13 mouse cellular contexts compared by ENCODE assay signal in genomic region chr4:140406913-140407312, GRCm38 (mm10).
DNase-seq lines count a peak whose midpoint lies in the region; ATAC-seq and TF ChIP-seq lines count a peak whose summit lies in the region.
"Had no signal": no experiment of that assay in that cellular context is flagged by ENCODE, and none has a peak within 500 bp of the region (broad histone marks: within the 10 kb centered on the region; RNA-seq: fewer than 3 reads in every experiment).

No protein-coding gene starts in this region.

- H3K79me2 ChIP-seq in heart, adult 2 months (replicated peaks; ENCODE audit: control insufficient read depth, insufficient read depth, low read length), result no peaks in the 10 kb centered on the region

- no peak for TF ChIP-seq EP300 in heart, adult 2 months (IDR thresholded peaks at IDR 0.05; ENCODE audit: insufficient read depth, low read depth, low read length)

- no peak for DNase-seq in hindbrain, embryonic 10.5 days (ENCODE audit: low spot score)
- DNase-seq in ES-E14 (ENCODE audit: low read depth, low spot score), result peak; percentile 63
- DNase-seq in heart, adult 2 months, result no peak
- no peak for DNase-seq in gastrocnemius, postnatal 4 days (ENCODE audit: low spot score in 2 of 2)
- DNase-seq: thymus, postnatal 36 days had no signal

- ATAC-seq in hindbrain, embryonic 16.5 days, result no peak
- no peak for ATAC-seq in hindbrain, embryonic 12.5 days (ENCODE audit: low FRiP score)
- no peak; the same call in 1 of the 2 replicates for ATAC-seq in neural tube, embryonic 13.5 days (ENCODE audit: low read depth)
- ATAC-seq: intestine, embryonic 16.5 days had no signal

- no peak for TF ChIP-seq POLR2A in heart, adult 2 months (IDR thresholded peaks at IDR 0.05; ENCODE audit: insufficient read depth, low read depth, low read length)

- H3K9me3 ChIP-seq in hindbrain, embryonic 10.5 days, result no peaks in the 10 kb centered on the region
- H3K9me3 ChIP-seq in hindbrain, embryonic 16.5 days (ENCODE audit: control insufficient read depth, low read length), result no peaks in the 10 kb centered on the region
- H3K9me3 ChIP-seq in ES-E14 (ENCODE audit: control insufficient read depth, insufficient read depth, low read depth, low read length), result no peaks in the 10 kb centered on the region
- H3K9me3 ChIP-seq in hindbrain, embryonic 12.5 days (replicated peaks), result no peaks in the 10 kb centered on the region
- no peaks in the 10 kb centered on the region for H3K9me3 ChIP-seq in neural tube, embryonic 13.5 days
- H3K9me3 ChIP-seq: heart, embryonic 12.5 days; liver, embryonic 12.5 days had no signal

- no peaks in the 10 kb centered on the region for H3K36me3 ChIP-seq in hindbrain, embryonic 10.5 days
- H3K36me3 ChIP-seq in hindbrain, embryonic 16.5 days (ENCODE audit: control insufficient read depth, insufficient read depth, low read length), result no peaks in the 10 kb centered on the region
- H3K36me3 ChIP-seq in ES-E14 (ENCODE audit: control insufficient read depth, insufficient read depth, low read length, poor library complexity, severe bottlenecking), result no peaks in the 10 kb centered on the region
- no peaks in the 10 kb centered on the region for H3K36me3 ChIP-seq in hindbrain, embryonic 12.5 days
- no peaks in the 10 kb centered on the region for H3K36me3 ChIP-seq in neural tube, embryonic 13.5 days
- H3K36me3 ChIP-seq in heart, adult 2 months (ENCODE audit: control insufficient read depth, insufficient read depth, low read length), result no peaks in the 10 kb centered on the region
- H3K36me3 ChIP-seq: heart, embryonic 12.5 days; liver, embryonic 12.5 days had no signal

- 81% methylated on average over 4 of the region's 4 CpGs for WGBS in hindbrain, embryonic 10.5 days
- 85% methylated on average over 4 of the region's 4 CpGs for WGBS in hindbrain, embryonic 16.5 days
- 82% methylated on average over 4 of the region's 4 CpGs for WGBS in hindbrain, embryonic 12.5 days
- 84% methylated on average over 4 of the region's 4 CpGs for WGBS in neural tube, embryonic 13.5 days
- WGBS in heart, adult 2 months, result 68% methylated on average over 4 of the region's 4 CpGs

- H3K4me1 ChIP-seq in hindbrain, embryonic 10.5 days (replicated peaks), result peaks cover 19% of the 10 kb centered on the region
- H3K4me1 ChIP-seq in hindbrain, embryonic 16.5 days (ENCODE audit: control insufficient read depth, insufficient read depth, low read depth, low read length), result no peaks in the 10 kb centered on the region
- peaks cover 4 to 17% of the 10 kb centered on the region in 2 experiments for H3K4me1 ChIP-seq in ES-E14 (ENCODE audit: control insufficient read depth in 2 of 2, insufficient read depth in 2 of 2, low read length in 2 of 2, poor library complexity in 1 of 2)
- peaks cover 19% of the 10 kb centered on the region for H3K4me1 ChIP-seq in hindbrain, embryonic 12.5 days
- peaks cover 19% of the 10 kb centered on the region for H3K4me1 ChIP-seq in neural tube, embryonic 13.5 days (replicated peaks)
- H3K4me1 ChIP-seq in heart, adult 2 months (ENCODE audit: control insufficient read depth, insufficient read depth, low read length), result no peaks in the 10 kb centered on the region
- H3K4me1 ChIP-seq: liver, embryonic 12.5 days had no signal

- intact Hi-C loops in heart, adult 2 months (cut with DNase I), result no loop called here

- H3K4me2 ChIP-seq in hindbrain, embryonic 16.5 days (ENCODE audit: low read length), result no peak overlapping the region
- no peak overlapping the region for H3K4me2 ChIP-seq in hindbrain, embryonic 12.5 days (replicated peaks)
- H3K4me2 ChIP-seq in neural tube, embryonic 13.5 days, result no peak overlapping the region
- H3K4me2 ChIP-seq: heart, embryonic 12.5 days; liver, embryonic 12.5 days; lung, embryonic 14.5 days had no signal

- peak overlapping the region; percentile 86 for H3K27ac ChIP-seq in hindbrain, embryonic 10.5 days
- H3K27ac ChIP-seq in hindbrain, embryonic 16.5 days (ENCODE audit: low read depth, low read length), result no peak overlapping the region
- peak overlapping the region; percentile 99 for H3K27ac ChIP-seq in ES-E14 (ENCODE audit: insufficient read depth, low read depth, low read length, poor library complexity, severe bottlenecking)
- H3K27ac ChIP-seq in hindbrain, embryonic 12.5 days, result peak overlapping the region; percentile 81
- peak overlapping the region; percentile 72 for H3K27ac ChIP-seq in neural tube, embryonic 13.5 days (replicated peaks)
- H3K27ac ChIP-seq in heart, adult 2 months, result no peak overlapping the region
- H3K27ac ChIP-seq: liver, embryonic 12.5 days; macrophage had no signal

- in situ Hi-C loops in ES-E14 (cut with MboI; ENCODE audit: low sequenced_read_pairs in 2 of 2, unreplicated experiment in 2 of 2), result no loop called here

- no peak overlapping the region; the same call in 1 of the 2 replicates for H3K9ac ChIP-seq in hindbrain, embryonic 16.5 days (ENCODE audit: low read depth, low read length)
- H3K9ac ChIP-seq in ES-E14 (ENCODE audit: insufficient read depth, low read depth, low read length, poor library complexity, severe bottlenecking), result no peak overlapping the region; the same call in 1 of the 2 replicates
- no peak overlapping the region for H3K9ac ChIP-seq in hindbrain, embryonic 12.5 days
- peak overlapping the region; percentile 32; the same call in 1 of the 2 replicates for H3K9ac ChIP-seq in neural tube, embryonic 13.5 days
- H3K9ac ChIP-seq in heart, adult 2 months (ENCODE audit: low read depth, low read length), result no peak overlapping the region
- H3K9ac ChIP-seq: heart, embryonic 12.5 days; liver, embryonic 12.5 days; lung, embryonic 14.5 days had no signal

- no peaks in the 10 kb centered on the region for H3K27me3 ChIP-seq in hindbrain, embryonic 10.5 days (ENCODE audit: insufficient read depth, poor library complexity, severe bottlenecking)
- no peaks in the 10 kb centered on the region for H3K27me3 ChIP-seq in hindbrain, embryonic 16.5 days (replicated peaks; ENCODE audit: control insufficient read depth, insufficient read depth, low read length)
- H3K27me3 ChIP-seq in hindbrain, embryonic 12.5 days, result no peaks in the 10 kb centered on the region
- H3K27me3 ChIP-seq in neural tube, embryonic 13.5 days, result no peaks in the 10 kb centered on the region
- H3K27me3 ChIP-seq in heart, adult 2 months (ENCODE audit: control insufficient read depth, insufficient read depth, low read length), result no peaks in the 10 kb centered on the region; the same call in 1 of the 2 replicates
- H3K27me3 ChIP-seq: heart, embryonic 12.5 days; liver, embryonic 12.5 days had no signal

- H3K4me3 ChIP-seq in hindbrain, embryonic 10.5 days, result 0 out of 2 replicates have a peak overlapping the region, but pooled peaks have one; percentile 10
- no peak overlapping the region for H3K4me3 ChIP-seq in hindbrain, embryonic 16.5 days (ENCODE audit: low read length)
- H3K4me3 ChIP-seq in ES-E14 (ENCODE audit: insufficient read depth in 1 of 2, low read depth in 1 of 2, low read length in 2 of 2, poor library complexity in 1 of 2, severe bottlenecking in 1 of 2), result peak overlapping the region; percentile 32 to 48
- H3K4me3 ChIP-seq in hindbrain, embryonic 12.5 days, result no peak overlapping the region
- no peak overlapping the region for H3K4me3 ChIP-seq in neural tube, embryonic 13.5 days
- H3K4me3 ChIP-seq in heart, adult 2 months, result no peak overlapping the region
- H3K4me3 ChIP-seq: heart, embryonic 12.5 days; liver, embryonic 12.5 days had no signal

- no peak for TF ChIP-seq CTCF in heart, adult 2 months (IDR thresholded peaks at IDR 0.05)

TF ChIP-seq in ES-E14, 5 proteins besides CTCF, POLR2A, EP300 and RAD21:
- TF ChIP-seq MAFK (IDR thresholded peaks at IDR 0.05; ENCODE audit: insufficient read depth, low read depth, low read length), result no peak
- TF ChIP-seq HCFC1 (IDR thresholded peaks at IDR 0.05; ENCODE audit: borderline replicate concordance, insufficient read depth, low read length), result no peak
TF ChIP-seq in ES-E14: peak in this region for 0.

Comparison
In these comparisons a context has a peak if more than half of its experiments do, and no peak if none do; other contexts are left out.
1. H3K27ac ChIP-seq: peak in hindbrain, embryonic 10.5 days (single experiment), ES-E14 (single experiment), hindbrain, embryonic 12.5 days (single experiment) and neural tube, embryonic 13.5 days (single experiment); none in hindbrain, embryonic 16.5 days (single experiment) and heart, adult 2 months (single experiment).
2. H3K4me3 ChIP-seq: peak in hindbrain, embryonic 10.5 days (single experiment) and ES-E14 (2 of 2); none in hindbrain, embryonic 16.5 days (single experiment), hindbrain, embryonic 12.5 days (single experiment), neural tube, embryonic 13.5 days (single experiment) and heart, adult 2 months (single experiment).